Mouse (Mus musculus): ENCODE results near the gene Dag1.

GRCm38 (mm10) chr9:108165143-108165542 is 98.6 kb downstream of the Dag1 start:
- TF ChIP-seq POLR2A (IDR thresholded peaks at IDR 0.05; ENCODE audit: borderline replicate concordance, extremely low read depth, insufficient read depth, insufficient read length, poor library complexity, severe bottlenecking) = no peak
- TF ChIP-seq CTCF (IDR thresholded peaks at IDR 0.05; ENCODE audit: borderline replicate concordance, extremely low read depth, insufficient read depth, insufficient read length) = no peak

Measured in brain, embryonic 14.5 days (tissue).